Mouse (Mus musculus): Measurements from ENCODE around the gene Ces1b.

GRCm38 (mm10) chr8:93011439-93011838 is 68.4 kb downstream of the Ces1b start:
- no peak for TF ChIP-seq POLR2A (IDR thresholded peaks at IDR 0.05; ENCODE audit: insufficient read depth, low read depth, low read length)
- peak; percentile 67 for TF ChIP-seq CTCF (IDR thresholded peaks at IDR 0.05; ENCODE audit: insufficient read depth, low read depth, low read length)
